Mouse (Mus musculus) MEL (cell line): ENCODE data around the gene Irf1.

Experiments
- CHD1 ChIP-seq: IDR thresholded peaks from 2 replicates; pipeline ENCODE4 v1.6.1; 2012; ENCODE audit warnings: low read depth, mild to moderate bottlenecking, inconsistent platforms, low read length, improper control_type of control experiment
- CTCF ChIP-seq, 3 experiments: IDR thresholded peaks in 2 of 3; conservative IDR thresholded peaks in 1 of 3; 2 replicates each; pipeline ENCODE4 v1.5.1; 2011 to 2012; ENCODE audit warnings: low read length in 3 of 3, low read depth in 2 of 3, mild to moderate bottlenecking in 2 of 3, improper control_type of control experiment in 1 of 3, inconsistent platforms in 1 of 3, mixed read lengths in 1 of 3, moderate library complexity in 1 of 3; ENCODE audit not compliant: control insufficient read depth in 1 of 3, insufficient read depth in 1 of 3, poor library complexity in 1 of 3, severe bottlenecking in 1 of 3
- ELF1 ChIP-seq: IDR thresholded peaks from 2 replicates; pipeline ENCODE4 v1.6.1; 2014; ENCODE audit warnings: low read depth, mild to moderate bottlenecking, inconsistent platforms, low read length, improper control_type of control experiment, moderate library complexity
- EP300 ChIP-seq, 2 experiments: IDR thresholded peaks; 2 replicates each; pipeline ENCODE4 v1.6.1; 2011; ENCODE audit warnings: improper control_type of control experiment in 2 of 2, low read length in 2 of 2, low read depth in 1 of 2, mild to moderate bottlenecking in 1 of 2
- ETS1 ChIP-seq: IDR thresholded peaks from 2 replicates; pipeline ENCODE4 v1.6.1; 2012; ENCODE audit warnings: low read depth, mild to moderate bottlenecking, inconsistent platforms, low read length, improper control_type of control experiment, moderate library complexity
- GATA1 ChIP-seq: IDR thresholded peaks from 2 replicates; pipeline ENCODE4 v1.6.1; 2011; ENCODE audit warnings: low read depth, low read length, improper control_type of control experiment
- MAFK ChIP-seq: IDR thresholded peaks from 2 replicates; pipeline ENCODE4 v1.6.1; 2011; ENCODE audit warnings: low read depth, mild to moderate bottlenecking, low read length, improper control_type of control experiment, borderline replicate concordance
- MXI1 ChIP-seq: IDR thresholded peaks from 2 replicates; pipeline ENCODE4 v1.6.1; 2011; ENCODE audit warnings: mild to moderate bottlenecking, low read depth, low read length, improper control_type of control experiment
- MYC ChIP-seq: IDR thresholded peaks from 2 replicates; pipeline ENCODE4 v1.6.1; 2011; ENCODE audit warnings: low read depth, mild to moderate bottlenecking, low read length, improper control_type of control experiment, moderate library complexity
- POLR2A ChIP-seq, 2 experiments: IDR thresholded peaks; 2 replicates each; pipeline ENCODE4 v1.6.1; 2011 to 2012; ENCODE audit warnings: low read length in 2 of 2, mild to moderate bottlenecking in 2 of 2, control low read depth in 1 of 2, improper control_type of control experiment in 1 of 2, low read depth in 1 of 2, moderate library complexity in 1 of 2; ENCODE audit not compliant: control insufficient read depth in 1 of 2, insufficient read depth in 1 of 2, poor library complexity in 1 of 2
- POLR2AphosphoS2 ChIP-seq: IDR thresholded peaks from 2 replicates; pipeline ENCODE4 v1.6.1; 2011; ENCODE audit warnings: low read length, improper control_type of control experiment
- POLR2AphosphoS5 ChIP-seq: IDR thresholded peaks from 2 replicates; pipeline ENCODE4 v1.6.1; 2012; ENCODE audit warnings: low read depth, borderline replicate concordance, mild to moderate bottlenecking, inconsistent platforms, low read length, moderate library complexity, mixed read lengths
- TCF12 ChIP-seq: IDR thresholded peaks from 2 replicates; pipeline ENCODE4 v1.6.1; 2014; ENCODE audit warnings: low read depth, mild to moderate bottlenecking, inconsistent platforms, low read length, improper control_type of control experiment, moderate library complexity
- ZC3H11A ChIP-seq: IDR thresholded peaks from 2 replicates; pipeline ENCODE4 v1.6.1; 2012; ENCODE audit warnings: low read depth, mild to moderate bottlenecking, inconsistent platforms, low read length, improper control_type of control experiment

- peak in 1 of 3 experiments; percentile 32; a peak in 2 of 6 replicates for TF ChIP-seq CTCF (IDR thresholded peaks at IDR 0.05 in 2 of 3, conservative IDR thresholded peaks at IDR 0.05 in 1 of 3; ENCODE audit: control insufficient read depth in 1 of 3, insufficient read depth in 1 of 3, low read depth in 2 of 3, low read length in 3 of 3, poor library complexity in 1 of 3, severe bottlenecking in 1 of 3)
- peak in 1 of 2 experiments; percentile 59; a peak in 1 of 4 replicates for TF ChIP-seq POLR2A (IDR thresholded peaks at IDR 0.05; ENCODE audit: control insufficient read depth in 1 of 2, insufficient read depth in 1 of 2, low read depth in 1 of 2, low read length in 2 of 2, poor library complexity in 1 of 2)
- no peak for TF ChIP-seq GATA1
- peak; percentile 26 for TF ChIP-seq ETS1
- TF ChIP-seq EP300 (IDR thresholded peaks at IDR 0.05; ENCODE audit: low read depth in 1 of 2, low read length in 2 of 2), result 0 out of 4 replicates have a peak, but pooled peaks of 1 of the 2 experiments have one; percentile 35
- TF ChIP-seq POLR2AphosphoS2, result peak; percentile 40; the same call in 1 of the 2 replicates
- no peak; the same call in 1 of the 2 replicates for TF ChIP-seq CHD1
- no peak for TF ChIP-seq TCF12
- TF ChIP-seq ELF1, result no peak
- TF ChIP-seq MXI1, result no peak; the same call in none of the 2 replicates
- no peak for TF ChIP-seq ZC3H11A
- no peak for TF ChIP-seq MAFK
- TF ChIP-seq MYC, result 0 out of 2 replicates have a peak, but pooled peaks have one; percentile 39
- peak; percentile 41; the same call in 1 of the 2 replicates for TF ChIP-seq POLR2AphosphoS5
Observed at GRCm38 (mm10) chr11:53763496-53764140, 6.2 kb upstream of the Irf1 start.
